Mouse (Mus musculus): Measurements from ENCODE around the gene Atg2a.

DNA sequence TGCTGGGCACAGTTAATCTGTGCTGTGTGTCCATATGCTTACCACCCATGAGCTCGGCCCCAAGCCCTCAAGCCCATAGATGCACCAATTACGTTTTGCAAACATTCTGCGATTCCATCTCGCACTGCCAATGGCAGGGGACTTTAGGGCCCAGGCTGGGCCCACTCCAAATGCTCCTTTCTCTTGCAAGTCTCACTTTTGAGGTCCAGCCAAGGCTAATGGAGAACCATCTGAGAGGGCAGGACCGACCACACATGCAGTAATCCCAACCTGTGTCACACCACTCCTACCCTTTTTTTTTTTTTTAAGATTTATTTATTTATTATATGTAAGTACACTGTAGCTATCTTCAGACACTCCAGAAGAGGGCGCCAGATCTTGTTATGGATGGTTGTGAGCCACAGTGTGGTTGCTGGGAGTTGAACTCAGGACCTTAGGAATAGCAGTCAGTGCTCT is 24.3 kb downstream of the Atg2a start:
- TF ChIP-seq CTCF (IDR thresholded peaks at IDR 0.05; ENCODE audit: low read depth) (peak; percentile 41), EP300 (optimal IDR thresholded peaks at IDR 0.05) (no peak)

Data from stomach, postnatal 0 days (tissue).